Mouse (Mus musculus) spleen, adult 12 weeks (tissue): ENCODE results near the gene Gm3183.
"Not testable (repeated sequence)": the region's sequence is repeated elsewhere in the genome, so short reads cannot be mapped to it uniquely, and the experiment has no call there.

Experiments used
- DNase-seq: peaks from one replicate; pipeline ENCODE4 v3.0.0; 2022; ENCODE audit warnings: low spot score

Gm3183 gene

GRCm38 (mm10) chr5:94865136-94865535 is at the start of gene Gm3183:
Gene Gm3183 (plus strand): TSS chr5:94865436.
- DNase-seq = not testable (repeated sequence)
